Mouse (Mus musculus): Measurements from ENCODE around the gene Col4a3. TPM values are rescaled to one million over a fixed set of nuclear protein-coding genes. Genes with fewer than 3 reads are reported as not detected.

The Col4a3 gene
- polyA plus RNA-seq, 1 experiment from 2014 or later, result 0.72 TPM

GRCm38 (mm10) chr1:82761454-82762169 is 174.9 kb downstream of the Col4a3 start:
- H3K4me1 ChIP-seq (ENCODE audit: control insufficient read depth in 2 of 2, insufficient read depth in 2 of 2, low read length in 2 of 2), result no peaks in the 10 kb centered on the region
- 90% methylated on average over 8 of the region's 8 CpGs for whole genome bisulfite sequencing
- ATAC-seq (ENCODE audit: insufficient number of reproducible peaks, insufficient read depth, low FRiP score, low read depth), result no peak

GRCm38 (mm10) chr1:82762274-82762673 is 175.6 kb downstream of the Col4a3 start:
- Histone ChIP-seq H3K27me3 (ENCODE audit: control insufficient read depth, insufficient read depth, low read length) (no peaks in the 10 kb centered on the region), H3K36me3 (ENCODE audit: control insufficient read depth, insufficient read depth, low read length) (peaks cover 18% of the 10 kb centered on the region), H3K4me1 (ENCODE audit: control insufficient read depth in 2 of 2, insufficient read depth in 2 of 2, low read length in 2 of 2) (no peaks in the 10 kb centered on the region), H3K9ac (ENCODE audit: low read length) (no peak overlapping the region), H3K4me3 (ENCODE audit: control insufficient read depth in 1 of 2, insufficient read depth in 1 of 2, low read depth in 1 of 2, low read length in 2 of 2) (no peak overlapping the region), H3K4me2 (ENCODE audit: low read length) (no peak overlapping the region), H3K9me3 (ENCODE audit: control insufficient read depth, low read length) (0 out of 2 replicates have a peak, but pooled peaks cover 2% of the 10 kb centered on the region), H3K27ac (replicated peaks in 1 of 2; ENCODE audit: control insufficient read depth in 1 of 2, insufficient read depth in 1 of 2, low read depth in 2 of 2, low read length in 2 of 2) (no peak overlapping the region)
- ATAC-seq (ENCODE audit: insufficient number of reproducible peaks, insufficient read depth, low FRiP score, low read depth), result no peak
- 83% methylated on average over 1 of the region's 1 CpGs for WGBS

More at GRCm38 (mm10) chr1:82761454-82762169, 174.9 kb downstream of the Col4a3 start:
- H3K4me2 ChIP-seq (ENCODE audit: low read length), result no peak overlapping the region
- H3K4me3 ChIP-seq (ENCODE audit: control insufficient read depth in 1 of 2, insufficient read depth in 1 of 2, low read depth in 1 of 2, low read length in 2 of 2), result no peak overlapping the region
- H3K9me3 ChIP-seq (ENCODE audit: control insufficient read depth, low read length), result 0 out of 2 replicates have a peak, but pooled peaks cover 2% of the 10 kb centered on the region
- H3K9ac ChIP-seq (ENCODE audit: low read length), result no peak overlapping the region
- no peaks in the 10 kb centered on the region for H3K27me3 ChIP-seq (ENCODE audit: control insufficient read depth, insufficient read depth, low read length)
- peaks cover 23% of the 10 kb centered on the region for H3K36me3 ChIP-seq (ENCODE audit: control insufficient read depth, insufficient read depth, low read length)
- no peak overlapping the region for H3K27ac ChIP-seq (replicated peaks in 1 of 2; ENCODE audit: control insufficient read depth in 1 of 2, insufficient read depth in 1 of 2, low read depth in 2 of 2, low read length in 2 of 2)

- H3K4me3 ChIP-seq (ENCODE audit: control insufficient read depth in 1 of 2, insufficient read depth in 1 of 2, low read depth in 1 of 2, low read length in 2 of 2), result no peak overlapping the region
- H3K4me2 ChIP-seq (ENCODE audit: low read length), result no peak overlapping the region
- H3K36me3 ChIP-seq (ENCODE audit: control insufficient read depth, insufficient read depth, low read length), result peaks cover 8% of the 10 kb centered on the region
- H3K9ac ChIP-seq (ENCODE audit: low read length), result no peak overlapping the region
- WGBS, result 16% methylated on average over 1 of the region's 1 CpGs
- H3K9me3 ChIP-seq (ENCODE audit: control insufficient read depth, low read length), result 0 out of 2 replicates have a peak, but pooled peaks cover 2% of the 10 kb centered on the region
- no peak overlapping the region for H3K27ac ChIP-seq (replicated peaks in 1 of 2; ENCODE audit: control insufficient read depth in 1 of 2, insufficient read depth in 1 of 2, low read depth in 2 of 2, low read length in 2 of 2)
- no peaks in the 10 kb centered on the region for H3K27me3 ChIP-seq (ENCODE audit: control insufficient read depth, insufficient read depth, low read length)
- ATAC-seq (ENCODE audit: insufficient number of reproducible peaks, insufficient read depth, low FRiP score, low read depth), result no peak
- no peaks in the 10 kb centered on the region for H3K4me1 ChIP-seq (ENCODE audit: control insufficient read depth in 2 of 2, insufficient read depth in 2 of 2, low read length in 2 of 2)
Measured at GRCm38 (mm10) chr1:82766227-82766626, 179.5 kb downstream of the Col4a3 start.

- Histone ChIP-seq H3K4me1 (ENCODE audit: control insufficient read depth in 2 of 2, insufficient read depth in 2 of 2, low read length in 2 of 2) (no peaks in the 10 kb centered on the region), H3K27me3 (ENCODE audit: control insufficient read depth, insufficient read depth, low read length) (no peaks in the 10 kb centered on the region), H3K9me3 (ENCODE audit: control insufficient read depth, low read length) (0 out of 2 replicates have a peak, but pooled peaks cover 2% of the 10 kb centered on the region), H3K36me3 (ENCODE audit: control insufficient read depth, insufficient read depth, low read length) (peaks cover 7% of the 10 kb centered on the region), H3K4me3 (ENCODE audit: control insufficient read depth in 1 of 2, insufficient read depth in 1 of 2, low read depth in 1 of 2, low read length in 2 of 2) (no peak overlapping the region), H3K9ac (ENCODE audit: low read length) (no peak overlapping the region), H3K27ac (replicated peaks in 1 of 2; ENCODE audit: control insufficient read depth in 1 of 2, insufficient read depth in 1 of 2, low read depth in 2 of 2, low read length in 2 of 2) (no peak overlapping the region), H3K4me2 (ENCODE audit: low read length) (no peak overlapping the region)
- ATAC-seq (ENCODE audit: insufficient number of reproducible peaks, insufficient read depth, low FRiP score, low read depth), result no peak
- 40% methylated on average over 4 of the region's 4 CpGs for WGBS
Measured at GRCm38 (mm10) chr1:82766641-82767040, 179.9 kb downstream of the Col4a3 start.

GRCm38 (mm10) chr1:82768269-82768668 is 181.5 kb downstream of the Col4a3 start, which contains the start of gene Tm4sf20:
Tm4sf20 (minus strand) TSS chr1:82768461.
- Histone ChIP-seq H3K9me3 (ENCODE audit: control insufficient read depth, low read length) (no peaks in the 10 kb centered on the region), H3K36me3 (ENCODE audit: control insufficient read depth, insufficient read depth, low read length) (no peaks in the 10 kb centered on the region)

GRCm38 (mm10) chr1:82771022-82771586 is 184.4 kb downstream of the Col4a3 start, which contains the start of gene Gm47791:
Gm47791 (minus strand) TSS chr1:82771243.
- Histone ChIP-seq H3K9ac (ENCODE audit: low read length) (no peak within 1 kb of the TSS), H3K36me3 (ENCODE audit: control insufficient read depth, insufficient read depth, low read length) (no peaks in the 10 kb centered on the region), H3K9me3 (ENCODE audit: control insufficient read depth, low read length) (no peaks in the 10 kb centered on the region), H3K27ac (replicated peaks in 1 of 2; ENCODE audit: control insufficient read depth in 1 of 2, insufficient read depth in 1 of 2, low read depth in 2 of 2, low read length in 2 of 2) (no peak within 1 kb of the TSS), H3K4me3 (ENCODE audit: control insufficient read depth in 1 of 2, insufficient read depth in 1 of 2, low read depth in 1 of 2, low read length in 2 of 2) (no peak within 1 kb of the TSS), H3K27me3 (ENCODE audit: control insufficient read depth, insufficient read depth, low read length) (no peaks in the 10 kb centered on the region), H3K4me1 (ENCODE audit: control insufficient read depth in 2 of 2, insufficient read depth in 2 of 2, low read length in 2 of 2) (no peaks in the 10 kb centered on the region), H3K4me2 (ENCODE audit: low read length) (no peak within 1 kb of the TSS)
- WGBS, result 81% methylated on average over 15 of the region's 15 CpGs
- ATAC-seq (ENCODE audit: insufficient number of reproducible peaks, insufficient read depth, low FRiP score, low read depth), result no peak

More at GRCm38 (mm10) chr1:82768269-82768668, 181.5 kb downstream of the Col4a3 start, which contains the start of gene Tm4sf20:
- Histone ChIP-seq H3K4me3 (ENCODE audit: control insufficient read depth in 1 of 2, insufficient read depth in 1 of 2, low read depth in 1 of 2, low read length in 2 of 2) (no peak within 1 kb of the TSS), H3K27me3 (ENCODE audit: control insufficient read depth, insufficient read depth, low read length) (no peaks in the 10 kb centered on the region), H3K4me1 (ENCODE audit: control insufficient read depth in 2 of 2, insufficient read depth in 2 of 2, low read length in 2 of 2) (no peaks in the 10 kb centered on the region), H3K27ac (replicated peaks in 1 of 2; ENCODE audit: control insufficient read depth in 1 of 2, insufficient read depth in 1 of 2, low read depth in 2 of 2, low read length in 2 of 2) (no peak within 1 kb of the TSS), H3K9ac (ENCODE audit: low read length) (no peak within 1 kb of the TSS), H3K4me2 (ENCODE audit: low read length) (no peak within 1 kb of the TSS)
- 59% methylated on average over 5 of the region's 5 CpGs for WGBS
- no peak for ATAC-seq (ENCODE audit: insufficient number of reproducible peaks, insufficient read depth, low FRiP score, low read depth)
